Mouse (Mus musculus) c-Kit-positive CD71-positive TER-119-negative erythroid progenitor cells, embryonic 14.5 days (primary cell): ENCODE data around the gene Mpo.
A peak's percentile ranks its signal among the peaks of the same experiment; 100 is the strongest.

Experiments used
- DNase-seq: peaks from one replicate; pipeline ENCODE4 v3.0.0-alpha.2; 2013; ENCODE audit warnings: low read depth

Mpo gene

DNA sequence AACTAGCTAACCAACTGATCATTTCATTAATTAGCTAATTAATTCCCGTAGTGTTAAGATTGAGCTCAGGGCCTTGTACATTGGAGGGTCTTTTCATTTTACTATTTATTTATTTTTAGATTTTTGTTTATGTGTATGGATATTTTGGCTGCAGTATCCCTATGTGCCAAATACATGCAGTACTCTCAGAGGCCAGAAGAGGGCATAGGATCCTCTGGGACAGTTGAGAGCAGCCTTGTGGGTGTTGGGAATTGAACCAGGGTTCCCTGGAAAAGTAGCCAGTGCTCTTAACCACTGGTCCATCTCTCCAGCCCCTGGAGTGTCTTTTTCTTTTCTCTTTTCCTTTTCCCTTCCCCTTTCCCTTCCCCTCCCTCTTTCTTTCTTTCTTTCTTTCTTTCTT lies 12.1 kb downstream of the Mpo start:
- peak; percentile 37 for DNase-seq

DNA sequence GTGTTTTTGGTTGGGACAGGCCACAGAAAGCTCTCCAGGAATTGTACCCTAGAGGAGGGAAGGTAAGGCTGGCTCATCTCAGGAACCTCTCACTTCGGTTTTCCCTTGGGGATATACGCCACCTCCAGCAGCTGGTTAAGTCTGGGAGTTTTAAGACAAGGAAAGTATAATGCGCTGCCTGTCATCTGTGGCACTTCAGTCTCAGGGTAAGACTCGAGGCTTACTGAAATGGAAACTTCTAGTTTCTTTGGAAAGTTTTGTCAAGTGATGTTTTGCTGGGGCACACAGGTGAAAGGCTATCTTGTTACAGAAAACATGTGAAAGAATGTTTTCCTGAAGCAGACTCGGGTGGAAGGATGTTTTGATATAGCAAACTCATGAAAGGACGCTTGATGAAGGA lies 14.1 kb downstream of the Mpo start:
- no peak for DNase-seq

DNA sequence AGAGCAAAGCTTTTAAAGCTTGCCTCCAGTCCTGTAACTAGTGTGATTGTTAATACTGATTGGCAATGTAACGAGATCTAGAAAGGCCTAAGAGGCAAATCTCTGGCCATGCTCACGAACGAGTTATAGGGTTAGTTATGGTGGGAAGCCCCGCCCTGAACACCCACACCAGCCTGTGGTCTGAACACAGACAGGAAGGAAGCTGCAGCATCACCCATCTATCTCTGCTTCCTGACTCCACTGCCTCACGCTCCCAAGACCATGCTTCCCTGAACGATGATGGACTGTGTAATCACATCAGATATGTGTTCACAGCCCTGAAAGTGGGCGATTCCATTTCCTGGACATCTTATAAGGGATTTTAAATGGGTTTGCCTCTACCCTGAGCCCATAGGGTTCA lies 14.9 kb downstream of the Mpo start:
- DNase-seq: no peak

DNA sequence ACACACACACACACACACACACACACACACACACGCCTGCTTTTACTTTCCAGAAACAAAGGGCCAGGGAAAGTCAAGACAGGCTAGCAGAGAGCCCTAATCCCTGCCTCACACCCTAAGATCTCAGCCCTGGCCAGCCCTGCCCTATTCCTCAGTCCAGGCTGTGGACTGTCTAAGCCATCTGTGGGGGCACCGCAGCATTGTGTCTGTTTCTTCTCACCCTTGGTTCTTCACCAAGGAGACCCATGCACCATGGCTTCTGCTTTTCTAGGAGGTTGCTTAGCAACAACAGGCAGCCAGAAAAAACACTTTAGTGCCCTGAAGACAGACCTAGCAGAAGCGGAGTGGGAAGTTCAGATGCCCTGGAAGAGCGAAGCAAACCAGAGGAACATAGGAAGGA lies 18.0 kb downstream of the Mpo start:
- no peak for DNase-seq

DNA sequence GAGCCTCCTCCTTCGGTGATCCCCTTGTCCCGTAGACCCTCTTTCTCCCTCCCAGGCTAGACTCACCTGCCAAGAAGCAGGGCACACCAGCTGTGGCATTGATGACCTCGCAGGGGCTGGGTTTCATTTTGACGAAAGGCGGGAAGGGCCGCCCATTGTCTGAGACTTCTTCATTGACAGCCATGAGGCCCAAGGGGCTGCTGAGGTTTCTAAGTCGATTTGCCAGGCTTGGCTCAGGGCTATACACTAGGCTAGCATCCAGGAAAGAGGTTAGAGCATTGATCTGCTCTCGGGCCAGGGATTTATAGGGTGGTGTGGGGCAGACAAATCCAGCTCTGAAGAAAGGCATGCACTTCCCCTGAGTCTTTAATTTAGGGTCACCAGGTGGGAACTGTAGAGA lies 21.4 kb downstream of the Mpo start:
- no peak for DNase-seq

DNA sequence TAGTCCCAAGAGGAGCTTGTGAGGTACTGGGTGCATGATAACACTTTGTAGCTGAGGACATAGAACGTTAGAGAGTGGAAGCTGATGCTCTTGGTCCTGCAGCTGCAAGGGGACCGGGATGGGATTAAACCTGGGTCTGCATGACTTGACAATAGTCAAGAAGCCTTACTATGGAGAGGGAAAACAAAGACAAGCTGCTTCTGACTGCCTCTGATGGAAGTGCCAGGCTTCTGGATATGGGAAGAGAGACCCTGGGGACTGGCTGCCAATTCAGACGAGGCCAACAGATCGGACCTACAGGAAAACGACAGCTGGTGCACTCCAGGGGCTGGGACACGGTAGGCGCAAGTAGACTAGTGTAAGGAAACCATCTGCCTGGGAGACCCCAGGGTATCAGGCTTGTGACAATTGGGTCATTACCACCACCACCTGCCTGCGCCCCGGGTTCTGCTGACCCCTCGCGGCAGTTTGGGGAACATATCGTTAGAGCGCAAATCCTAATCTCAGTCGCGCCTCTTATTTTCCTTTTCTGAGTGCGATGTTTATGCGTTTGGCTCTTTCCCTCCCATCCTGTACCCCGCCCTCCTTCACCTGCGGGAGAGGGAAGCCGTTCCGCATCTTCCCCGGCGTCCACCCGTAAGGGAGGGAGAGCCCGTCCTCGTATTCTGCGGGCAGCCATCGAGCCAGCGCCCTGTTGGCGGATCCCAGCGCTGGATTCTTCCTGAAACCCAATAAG lies 23.5 kb downstream of the Mpo start:
- no peak for DNase-seq

DNA sequence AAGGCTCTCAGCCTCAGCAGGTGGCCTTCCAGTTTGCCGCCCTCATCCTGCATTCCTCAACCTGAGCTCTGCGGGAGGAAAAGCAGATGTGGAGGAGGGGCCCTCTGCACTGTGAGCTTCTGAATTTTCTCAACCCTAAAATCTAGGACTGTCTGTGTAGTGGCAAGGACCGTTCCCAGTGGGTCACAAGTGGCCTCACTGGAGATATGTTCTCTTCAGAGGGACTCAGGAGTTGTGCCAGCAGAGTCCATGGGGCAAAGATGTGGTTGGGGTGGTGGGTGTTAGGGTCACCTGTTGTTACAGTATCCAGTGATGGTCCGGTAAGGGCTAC lies 24.0 kb downstream of the Mpo start:
- DNase-seq: no peak

DNA sequence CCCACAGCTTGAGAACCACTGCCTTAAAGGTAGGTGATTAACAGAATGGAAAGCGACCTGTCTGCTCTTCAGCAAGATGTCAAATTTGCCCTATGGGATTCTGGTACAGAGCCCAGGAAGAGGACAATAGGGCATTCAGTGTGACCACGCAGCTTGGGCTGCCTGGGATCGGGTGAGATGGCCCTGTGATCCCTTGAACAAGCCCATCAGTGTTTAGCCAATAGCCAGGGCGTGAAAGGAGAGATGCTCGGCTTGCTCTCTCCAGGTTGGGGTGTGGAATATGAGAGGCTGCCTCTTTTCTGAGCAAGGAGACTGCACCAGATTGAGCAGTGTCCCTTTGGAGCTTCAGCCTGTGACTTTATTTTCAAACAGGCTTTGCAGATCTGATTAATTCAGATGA lies 28.1 kb downstream of the Mpo start:
- DNase-seq: no peak

DNA sequence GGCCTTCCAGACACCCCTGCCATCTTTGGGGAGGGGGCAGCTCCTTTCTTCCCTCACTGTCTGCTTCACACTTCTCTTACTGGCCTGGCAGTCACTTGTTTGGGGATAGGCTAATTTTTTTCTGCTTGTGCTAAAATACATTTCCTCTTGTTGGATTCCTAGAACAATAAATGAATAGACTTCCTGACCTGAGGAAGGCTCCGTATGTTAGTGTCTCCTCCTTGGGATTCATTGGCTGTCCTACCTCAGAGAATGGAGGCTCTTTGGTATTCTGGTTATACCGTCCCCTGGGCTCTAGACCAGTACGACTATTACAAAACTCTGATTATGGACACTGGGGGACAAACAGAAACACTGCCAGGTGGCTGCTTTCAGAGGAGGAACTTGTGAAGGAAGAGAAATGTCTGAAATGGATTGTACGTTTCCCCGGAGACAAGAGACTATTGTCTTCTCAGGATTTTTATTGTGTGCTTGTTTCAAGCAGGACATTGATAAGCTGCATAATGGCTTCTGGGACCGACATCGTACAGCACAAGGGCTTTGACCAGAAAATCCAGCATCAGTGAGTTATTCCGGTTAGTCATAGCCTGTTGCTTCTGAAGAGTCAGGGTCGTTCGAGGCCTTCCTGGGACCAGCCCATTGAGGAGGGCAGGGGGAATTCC lies 35.0 kb downstream of the Mpo start, which contains the start of gene Lpo:
Gene Lpo (minus strand): TSS at position 51 of the 662 bp plus-strand sequence.
- no peak for DNase-seq

DNA sequence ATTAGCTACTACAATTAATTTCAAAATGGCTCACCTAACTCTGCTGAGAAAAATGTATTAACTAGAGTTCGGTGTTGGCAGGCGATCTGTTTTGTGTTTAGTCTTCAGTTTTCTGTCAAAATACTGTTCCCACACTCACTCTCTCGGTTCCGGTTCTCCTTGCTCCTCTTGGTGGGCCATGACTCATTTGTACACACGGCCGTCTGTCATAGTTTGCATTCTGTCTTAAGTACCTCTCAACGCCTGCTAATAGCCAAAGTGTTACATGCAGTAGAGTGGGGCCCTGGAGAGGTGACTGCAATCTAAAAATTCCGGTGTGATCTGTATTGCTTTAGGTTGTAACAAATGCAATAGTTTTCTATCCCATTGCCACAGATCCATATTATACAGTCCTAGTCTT lies 47.3 kb downstream of the Mpo start:
- no peak for DNase-seq

DNA sequence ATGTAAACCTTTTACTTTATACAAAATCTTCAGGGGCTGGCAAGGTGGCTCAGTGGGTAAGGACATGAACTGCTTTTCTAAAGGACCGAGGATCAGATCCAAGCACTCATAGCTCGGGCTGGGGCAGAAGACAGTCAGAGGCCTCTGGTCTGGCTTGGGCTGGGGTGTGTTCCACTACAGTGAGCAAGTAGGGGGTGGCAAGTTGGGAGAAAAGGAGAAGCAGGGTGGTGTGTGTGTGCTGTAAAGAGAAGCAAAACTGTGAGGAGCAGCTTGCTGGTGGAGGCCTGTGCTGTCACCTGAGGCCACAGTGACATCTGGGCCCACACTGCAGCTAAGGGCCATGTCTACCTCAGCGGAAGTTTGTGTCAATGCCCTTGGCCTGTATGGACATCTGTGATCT lies 48.1 kb downstream of the Mpo start:
- DNase-seq: no peak

DNA sequence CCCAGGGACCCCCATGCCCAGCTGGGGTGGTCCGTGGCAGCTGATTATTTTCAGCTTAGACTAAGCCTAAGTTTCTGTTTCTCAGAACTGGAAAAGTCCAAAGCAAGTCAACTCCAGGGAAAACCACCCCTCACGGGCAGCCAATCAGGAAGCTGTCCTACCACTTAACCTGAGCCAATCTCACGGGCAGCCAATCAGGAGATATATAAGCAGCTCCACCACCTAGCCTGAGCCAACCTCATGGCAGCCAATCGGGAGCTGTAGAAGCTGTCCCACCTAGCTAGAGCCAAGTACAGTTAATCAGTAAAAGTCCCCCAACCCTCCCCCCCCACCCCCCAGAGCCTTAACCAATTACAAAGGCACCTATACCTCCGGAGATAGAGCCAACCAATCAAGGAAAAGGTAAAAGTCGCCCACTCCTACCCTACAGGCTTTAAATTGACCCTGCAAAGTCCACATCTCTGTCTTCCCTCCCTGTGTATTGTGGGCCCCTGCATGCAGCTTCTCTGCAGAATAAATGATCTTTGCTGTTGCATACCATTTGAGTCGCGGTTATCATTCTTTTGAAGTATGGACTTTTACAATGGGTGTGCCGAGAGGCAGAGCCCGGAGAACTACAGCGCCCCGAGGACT lies 53.7 kb downstream of the Mpo start:
- no peak for DNase-seq

DNA sequence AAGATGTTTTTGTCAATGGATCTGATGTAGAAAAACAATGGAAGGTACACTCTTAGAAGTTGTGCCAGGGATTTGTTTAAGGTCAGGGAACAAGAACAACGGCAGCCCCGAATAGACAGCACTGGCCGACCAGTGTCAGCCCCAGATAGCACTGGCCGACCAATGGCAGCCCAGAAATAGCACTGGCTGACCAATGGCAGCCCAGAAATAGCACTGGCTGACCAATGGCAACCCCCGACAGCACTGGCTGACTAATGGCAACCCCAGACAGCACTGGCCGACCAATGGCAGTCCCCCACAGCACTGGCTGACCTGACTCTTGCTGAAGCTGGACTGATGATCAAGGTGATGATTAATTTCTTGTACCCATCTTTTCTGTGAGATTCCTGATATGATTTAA lies 54.5 kb downstream of the Mpo start:
- DNase-seq: no peak

DNA sequence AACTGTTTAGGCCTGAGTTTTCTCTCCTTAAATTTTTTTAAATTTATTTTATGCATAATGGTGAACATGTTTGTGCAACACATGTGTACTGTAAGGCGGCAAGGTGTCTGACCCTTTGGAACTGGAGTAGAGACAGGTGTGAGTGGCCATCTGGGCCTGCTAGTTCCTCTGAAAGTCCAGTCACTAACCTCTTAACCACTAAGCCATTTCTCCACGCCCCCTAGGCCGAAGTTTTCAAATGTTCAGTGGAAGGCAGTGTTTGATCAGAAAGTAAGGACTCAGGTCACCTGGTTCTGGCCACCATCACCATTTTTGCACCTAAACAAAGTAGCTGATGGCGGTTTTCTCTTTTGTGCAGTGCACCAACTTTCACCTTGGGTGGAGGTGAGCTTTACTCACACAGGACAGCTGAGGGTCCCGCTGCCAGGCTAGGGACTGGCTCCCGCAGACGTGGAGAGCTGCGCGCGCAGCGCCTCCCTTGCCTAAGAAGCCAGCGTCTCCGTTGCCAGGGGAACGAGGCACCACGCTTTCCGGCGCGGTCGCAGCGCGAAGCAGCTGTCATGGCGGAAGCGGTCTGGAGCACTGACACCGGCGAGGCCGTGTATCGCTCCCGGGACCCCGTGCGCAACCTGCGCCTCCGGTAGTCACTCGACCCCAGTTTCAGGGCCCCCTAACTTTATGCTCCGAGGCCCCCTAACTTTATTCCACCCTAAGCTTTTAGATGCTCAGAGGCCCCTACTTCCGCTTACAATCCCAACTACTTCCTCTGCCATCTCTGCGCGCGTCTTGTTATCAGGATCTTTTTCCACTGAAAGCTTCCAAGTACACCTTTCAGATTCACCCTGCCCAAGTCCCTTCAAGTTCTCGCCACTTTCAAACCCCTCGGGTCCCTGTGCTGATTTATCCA lies 59.6 kb downstream of the Mpo start, which contains the start of gene Mks1:
Gene Mks1 (plus strand): TSS at position 526 of the 907 bp plus-strand sequence.
- peak; percentile 83 for DNase-seq

DNA sequence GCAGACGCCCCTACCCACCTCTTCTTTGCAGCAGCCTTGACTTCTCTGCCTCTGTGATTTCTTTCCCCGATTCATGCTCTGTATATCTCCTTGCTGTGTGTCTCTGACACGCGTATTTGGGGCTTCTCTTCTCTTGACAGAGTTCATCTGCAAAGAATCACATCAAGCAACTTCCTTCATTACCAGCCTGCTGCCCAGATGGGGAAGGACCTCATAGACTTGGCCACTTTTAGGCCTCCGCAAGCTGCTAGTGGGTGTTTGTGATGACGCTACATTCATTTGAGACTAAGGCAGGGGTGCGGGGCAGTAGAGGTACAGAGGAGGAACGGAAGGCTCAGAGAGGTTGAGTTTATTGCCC lies 60.2 kb downstream of the Mpo start:
- DNase-seq: no peak
